Mouse (Mus musculus): ENCODE measurements around the gene Tcf7l2. TPM values are rescaled to one million over a fixed set of nuclear protein-coding genes. Genes with fewer than 3 reads are reported as not detected.

Tcf7l2 gene
- polyA plus RNA-seq, 1 experiment, result 10.5 TPM

DNA sequence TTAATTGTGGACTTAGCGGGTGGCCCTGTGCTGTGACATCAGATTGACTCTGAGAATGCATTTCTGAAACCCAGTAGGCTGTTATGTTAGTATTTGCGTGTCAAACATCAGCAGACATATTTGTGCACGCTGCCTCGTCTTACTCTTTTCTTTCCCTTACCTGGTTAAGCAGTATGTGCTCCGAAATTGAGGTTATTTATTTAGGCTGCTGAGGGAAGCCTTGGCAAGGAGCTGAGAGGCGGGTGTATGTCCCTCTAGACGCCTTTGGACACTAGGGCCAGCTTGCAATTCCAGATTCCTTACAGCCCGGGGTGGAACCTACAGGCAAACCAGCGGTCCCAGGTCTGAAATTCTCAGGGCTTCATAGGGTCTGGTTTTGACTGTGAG is 3.6 kb downstream of the Tcf7l2 start:
- Histone ChIP-seq H3K4me1 (ENCODE audit: control insufficient read depth, insufficient read depth, low read length) (no peaks in the 10 kb centered on the region; the same call in 1 of the 2 replicates), H3K4me3 (replicated peaks; ENCODE audit: control insufficient read depth, low read depth, low read length) (no peak overlapping the region), H3K27ac (ENCODE audit: control insufficient read depth, insufficient read depth, low read depth, low read length, poor library complexity) (no peak overlapping the region)
- TF ChIP-seq CTCF (IDR thresholded peaks at IDR 0.05; ENCODE audit: control insufficient read depth, insufficient read depth, low read length) (no peak), POLR2A (IDR thresholded peaks at IDR 0.05; ENCODE audit: borderline replicate concordance, control insufficient read depth, low read depth, low read length) (no peak)
- 84% methylated on average over 9 of the region's 9 CpGs for WGBS

DNA sequence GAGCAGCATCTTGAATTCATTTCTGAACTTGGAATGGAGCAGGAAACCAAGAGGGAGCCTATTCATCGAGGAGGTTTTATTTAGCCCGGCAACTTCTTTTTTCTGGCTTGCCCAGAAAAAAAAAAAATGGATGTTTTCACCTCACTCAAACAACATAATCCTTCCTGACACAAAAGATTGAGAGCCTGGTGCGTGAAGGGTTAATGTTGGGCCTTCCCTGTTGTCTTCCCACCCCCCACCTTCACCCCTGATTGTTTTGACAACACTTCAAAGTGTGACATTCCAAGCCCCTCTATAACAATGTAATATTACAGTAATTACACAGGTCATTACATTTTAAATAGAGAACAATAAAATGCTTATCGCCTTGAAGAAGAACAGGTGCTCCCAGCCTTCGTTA is 4.6 kb downstream of the Tcf7l2 start:
- 65% methylated on average over 5 of the region's 5 CpGs for WGBS

GRCm38 (mm10) chr19:55747237-55747925 is 5.8 kb downstream of the Tcf7l2 start:
- Histone ChIP-seq H3K27ac (ENCODE audit: control insufficient read depth, insufficient read depth, low read depth, low read length, poor library complexity) (no peak overlapping the region), H3K4me3 (replicated peaks; ENCODE audit: control insufficient read depth, low read depth, low read length) (no peak overlapping the region), H3K4me1 (ENCODE audit: control insufficient read depth, insufficient read depth, low read length) (no peaks in the 10 kb centered on the region)
- TF ChIP-seq CTCF (IDR thresholded peaks at IDR 0.05; ENCODE audit: control insufficient read depth, insufficient read depth, low read length) (no peak), POLR2A (IDR thresholded peaks at IDR 0.05; ENCODE audit: borderline replicate concordance, control insufficient read depth, low read depth, low read length) (no peak)
- WGBS, result 12% methylated on average over 13 of the region's 13 CpGs

More for the DNA sequence above, 4.6 kb downstream of the Tcf7l2 start:
- no peak overlapping the region for H3K27ac ChIP-seq (ENCODE audit: control insufficient read depth, insufficient read depth, low read depth, low read length, poor library complexity)
- no peaks in the 10 kb centered on the region for H3K4me1 ChIP-seq (ENCODE audit: control insufficient read depth, insufficient read depth, low read length)
- H3K4me3 ChIP-seq (replicated peaks; ENCODE audit: control insufficient read depth, low read depth, low read length), result no peak overlapping the region
- no peak for TF ChIP-seq POLR2A (IDR thresholded peaks at IDR 0.05; ENCODE audit: borderline replicate concordance, control insufficient read depth, low read depth, low read length)
- no peak for TF ChIP-seq CTCF (IDR thresholded peaks at IDR 0.05; ENCODE audit: control insufficient read depth, insufficient read depth, low read length)

GRCm38 (mm10) chr19:55747926-55748291 is 6.3 kb downstream of the Tcf7l2 start:
- H3K4me3 ChIP-seq (replicated peaks; ENCODE audit: control insufficient read depth, low read depth, low read length), result no peak overlapping the region
- no peaks in the 10 kb centered on the region for H3K4me1 ChIP-seq (ENCODE audit: control insufficient read depth, insufficient read depth, low read length)
- TF ChIP-seq POLR2A (IDR thresholded peaks at IDR 0.05; ENCODE audit: borderline replicate concordance, control insufficient read depth, low read depth, low read length) (no peak), CTCF (IDR thresholded peaks at IDR 0.05; ENCODE audit: control insufficient read depth, insufficient read depth, low read length) (no peak)
- 64% methylated on average over 6 of the region's 6 CpGs for WGBS
- H3K27ac ChIP-seq (ENCODE audit: control insufficient read depth, insufficient read depth, low read depth, low read length, poor library complexity), result no peak overlapping the region

GRCm38 (mm10) chr19:55748801-55749200 is 7.2 kb downstream of the Tcf7l2 start:
- WGBS, result 87% methylated on average over 6 of the region's 6 CpGs
- no peak for TF ChIP-seq CTCF (IDR thresholded peaks at IDR 0.05; ENCODE audit: control insufficient read depth, insufficient read depth, low read length)
- no peak for TF ChIP-seq POLR2A (IDR thresholded peaks at IDR 0.05; ENCODE audit: borderline replicate concordance, control insufficient read depth, low read depth, low read length)

GRCm38 (mm10) chr19:55749532-55749931 is 7.9 kb downstream of the Tcf7l2 start:
- no peak overlapping the region for H3K27ac ChIP-seq (ENCODE audit: control insufficient read depth, insufficient read depth, low read depth, low read length, poor library complexity)
- no peak for TF ChIP-seq CTCF (IDR thresholded peaks at IDR 0.05; ENCODE audit: control insufficient read depth, insufficient read depth, low read length)
- no peak for TF ChIP-seq POLR2A (IDR thresholded peaks at IDR 0.05; ENCODE audit: borderline replicate concordance, control insufficient read depth, low read depth, low read length)
- 79% methylated on average over 7 of the region's 7 CpGs for WGBS
- H3K4me1 ChIP-seq (ENCODE audit: control insufficient read depth, insufficient read depth, low read length), result no peaks in the 10 kb centered on the region
- H3K4me3 ChIP-seq (replicated peaks; ENCODE audit: control insufficient read depth, low read depth, low read length), result no peak overlapping the region

More at GRCm38 (mm10) chr19:55748801-55749200, 7.2 kb downstream of the Tcf7l2 start:
- no peaks in the 10 kb centered on the region for H3K4me1 ChIP-seq (ENCODE audit: control insufficient read depth, insufficient read depth, low read length)
- no peak overlapping the region for H3K4me3 ChIP-seq (replicated peaks; ENCODE audit: control insufficient read depth, low read depth, low read length)
- H3K27ac ChIP-seq (ENCODE audit: control insufficient read depth, insufficient read depth, low read depth, low read length, poor library complexity), result no peak overlapping the region

DNA sequence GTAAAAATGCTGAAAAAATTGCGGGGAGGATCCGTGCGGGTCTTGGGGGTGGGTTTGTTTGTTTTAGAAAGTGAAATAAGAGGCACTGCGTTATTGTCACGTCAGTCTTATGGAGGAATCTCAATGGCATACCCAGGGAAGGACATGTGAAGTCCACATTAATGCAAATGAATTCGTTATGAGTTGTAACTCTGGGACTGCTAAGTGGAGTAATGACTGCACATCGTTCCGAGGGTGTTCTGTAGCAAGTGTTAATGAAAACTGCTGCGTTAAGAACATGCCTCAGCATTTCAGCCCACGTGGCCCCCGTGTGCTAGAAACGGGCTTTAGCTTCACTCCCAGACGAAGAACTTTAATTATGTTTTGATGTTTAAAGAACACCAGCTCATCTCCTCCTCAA is 8.4 kb downstream of the Tcf7l2 start:
- no peak for TF ChIP-seq CTCF (IDR thresholded peaks at IDR 0.05; ENCODE audit: control insufficient read depth, insufficient read depth, low read length)
- no peak for TF ChIP-seq POLR2A (IDR thresholded peaks at IDR 0.05; ENCODE audit: borderline replicate concordance, control insufficient read depth, low read depth, low read length)
- WGBS, result 82% methylated on average over 13 of the region's 13 CpGs
- no peaks in the 10 kb centered on the region for H3K4me1 ChIP-seq (ENCODE audit: control insufficient read depth, insufficient read depth, low read length)
- no peak overlapping the region for H3K4me3 ChIP-seq (replicated peaks; ENCODE audit: control insufficient read depth, low read depth, low read length)
- H3K27ac ChIP-seq (ENCODE audit: control insufficient read depth, insufficient read depth, low read depth, low read length, poor library complexity), result no peak overlapping the region

DNA sequence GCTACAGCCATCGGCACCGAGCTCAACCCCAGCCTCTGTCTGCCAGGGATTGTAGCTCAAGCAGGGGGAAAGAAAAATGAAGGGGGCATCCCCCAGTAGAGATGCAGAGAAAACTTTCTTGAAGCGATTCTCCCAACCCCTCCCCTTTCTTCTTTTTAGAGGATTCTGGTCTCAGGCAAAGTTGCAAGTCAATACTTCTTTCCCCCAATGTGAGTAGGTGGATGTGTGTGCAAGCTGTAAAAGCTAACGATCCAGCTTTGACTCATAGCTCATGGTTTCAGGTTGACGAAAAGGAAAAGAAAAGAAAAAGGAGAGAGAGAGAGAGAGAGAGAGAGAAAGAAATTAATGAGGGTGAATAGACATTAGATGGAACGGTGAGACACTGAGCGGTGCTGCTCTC is 8.8 kb downstream of the Tcf7l2 start:
- no peak overlapping the region for H3K27ac ChIP-seq (ENCODE audit: control insufficient read depth, insufficient read depth, low read depth, low read length, poor library complexity)
- TF ChIP-seq CTCF (IDR thresholded peaks at IDR 0.05; ENCODE audit: control insufficient read depth, insufficient read depth, low read length), result no peak
- TF ChIP-seq POLR2A (IDR thresholded peaks at IDR 0.05; ENCODE audit: borderline replicate concordance, control insufficient read depth, low read depth, low read length), result no peak
- 85% methylated on average over 7 of the region's 7 CpGs for WGBS

DNA sequence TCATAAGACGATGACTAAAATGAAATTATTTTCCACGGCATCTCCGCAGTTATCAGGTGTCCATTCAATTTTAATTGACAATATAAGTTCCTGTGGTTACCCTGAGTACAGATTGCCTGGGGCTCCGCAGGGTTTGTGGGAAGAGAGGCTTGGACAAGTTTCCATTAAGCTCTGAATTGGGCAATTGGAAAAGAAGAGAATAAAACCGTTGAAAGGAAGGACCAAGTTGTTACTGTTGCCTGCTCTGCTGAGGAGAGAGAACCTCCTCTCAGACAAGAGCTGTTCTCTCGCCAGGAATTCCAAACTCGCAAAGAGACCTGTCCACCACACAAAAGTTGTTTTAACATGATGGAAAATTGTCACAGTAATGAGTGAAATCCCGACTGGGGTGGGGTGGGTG is 11.2 kb downstream of the Tcf7l2 start:
- H3K4me3 ChIP-seq (replicated peaks; ENCODE audit: control insufficient read depth, low read depth, low read length), result no peak overlapping the region
- no peak overlapping the region for H3K27ac ChIP-seq (ENCODE audit: control insufficient read depth, insufficient read depth, low read depth, low read length, poor library complexity)
- WGBS, result 70% methylated on average over 8 of the region's 8 CpGs
- H3K4me1 ChIP-seq (ENCODE audit: control insufficient read depth, insufficient read depth, low read length), result no peaks in the 10 kb centered on the region; the same call in 1 of the 2 replicates
- TF ChIP-seq POLR2A (IDR thresholded peaks at IDR 0.05; ENCODE audit: borderline replicate concordance, control insufficient read depth, low read depth, low read length) (no peak), CTCF (IDR thresholded peaks at IDR 0.05; ENCODE audit: control insufficient read depth, insufficient read depth, low read length) (no peak)

More for the DNA sequence above, 8.8 kb downstream of the Tcf7l2 start:
- H3K4me1 ChIP-seq (ENCODE audit: control insufficient read depth, insufficient read depth, low read length), result no peaks in the 10 kb centered on the region
- no peak overlapping the region for H3K4me3 ChIP-seq (replicated peaks; ENCODE audit: control insufficient read depth, low read depth, low read length)

Measured in bone marrow, adult 2 months (tissue).